Mouse (Mus musculus): ENCODE data around the gene Zfp13. TPM values are rescaled to one million over a fixed set of nuclear protein-coding genes. Genes with fewer than 3 reads are reported as not detected.

The Zfp13 gene
- total RNA-seq (2023; ENCODE audit: inconsistent age), result 0.24 TPM in 1 of 4 replicates, not detected in the others

GRCm38 (mm10) chr17:23598582-23599552, at the start of gene Zfp13:
Zfp13 (minus strand) TSS chr17:23599487.

GRCm38 (mm10) chr17:23644613-23645495, 45.6 kb upstream of the Zfp13 start, which contains the start of gene Mmp25:
Mmp25 (minus strand) TSS chr17:23645277.

GRCm38 (mm10) chr17:23600641-23601622, 1.6 kb upstream of the Zfp13 start, which contains the start of gene Zscan10:
Zscan10 (plus strand) TSS chr17:23600856.

GRCm38 (mm10) chr17:23563595-23564367, 35.5 kb downstream of the Zfp13 start, which contains the start of gene Zfp213:
Zfp213 (minus strand) TSS chr17:23564238.

Other genes starting within 250 kb of the Zfp13 start
- not detected in 4 replicates for gene Vmn2r116, start 214.9 kb downstream of the Zfp13 start, total RNA-seq (2023; ENCODE audit: inconsistent age)
- not detected in 4 replicates for gene Vmn2r117, start 119.8 kb downstream of the Zfp13 start, total RNA-seq (2023; ENCODE audit: inconsistent age)
- gene Zfp213, start 35.2 kb downstream of the Zfp13 start, total RNA-seq (2023; ENCODE audit: inconsistent age), result 7.7 to 10.6 TPM (median 9.1 TPM) in 4 replicates
- gene Zscan10, start 1.4 kb upstream of the Zfp13 start, total RNA-seq (2023; ENCODE audit: inconsistent age), result not detected in 4 replicates
- not detected in 4 replicates for gene Mmp25, start 45.8 kb upstream of the Zfp13 start, total RNA-seq (2023; ENCODE audit: inconsistent age)
- gene Bicdl2, start 61.0 kb upstream of the Zfp13 start, total RNA-seq (2023; ENCODE audit: inconsistent age), result not detected in 4 replicates
- gene Hcfc1r1, start 74.1 kb upstream of the Zfp13 start, total RNA-seq (2023; ENCODE audit: inconsistent age), result 36.1 to 48.9 TPM (median 40.8 TPM) in 4 replicates
- 23.9 to 33.5 TPM (median 27.0 TPM) in 4 replicates for gene Thoc6, start 74.4 kb upstream of the Zfp13 start, total RNA-seq (2023; ENCODE audit: inconsistent age)
- 8.7 to 13.8 TPM (median 11.7 TPM) in 4 replicates for gene Tnfrsf12a, start 78.0 kb upstream of the Zfp13 start, total RNA-seq (2023; ENCODE audit: inconsistent age)
- gene Cldn6, start 79.8 kb upstream of the Zfp13 start, total RNA-seq (2023; ENCODE audit: inconsistent age), result not detected in 4 replicates
- gene Cldn9, start 84.5 kb upstream of the Zfp13 start, total RNA-seq (2023; ENCODE audit: inconsistent age), result not detected in 4 replicates
- gene 1520401A03Rik, start 123.3 kb upstream of the Zfp13 start, total RNA-seq (2023; ENCODE audit: inconsistent age), result not detected in 4 replicates
- 32.8 to 35.4 TPM (median 33.4 TPM) in 4 replicates for gene Pkmyt1, start 126.8 kb upstream of the Zfp13 start, total RNA-seq (2023; ENCODE audit: inconsistent age)
- 0.27 to 0.67 TPM (median 0.48 TPM) in 4 replicates for gene Paqr4, start 141.4 kb upstream of the Zfp13 start, total RNA-seq (2023; ENCODE audit: inconsistent age)
- gene Kremen2, start 146.3 kb upstream of the Zfp13 start, total RNA-seq (2023; ENCODE audit: inconsistent age), result not detected in 4 replicates
- gene Flywch1, start 172.1 kb upstream of the Zfp13 start, total RNA-seq (2023; ENCODE audit: inconsistent age), result 24.2 to 32.5 TPM (median 29.5 TPM) in 4 replicates
- 0.81 TPM in 1 of 4 replicates, not detected in the others for gene Flywch2, start 186.6 kb upstream of the Zfp13 start, total RNA-seq (2023; ENCODE audit: inconsistent age)
- 1,187 to 1,326 TPM (median 1,293 TPM) in 4 replicates for gene Srrm2, start 191.0 kb upstream of the Zfp13 start, total RNA-seq (2023; ENCODE audit: inconsistent age)
- 159 to 201 TPM (median 175 TPM) in 4 replicates for gene Elob, start 229.6 kb upstream of the Zfp13 start, total RNA-seq (2023; ENCODE audit: inconsistent age)
- not detected in 4 replicates for gene Prss33, start 236.6 kb upstream of the Zfp13 start, total RNA-seq (2023; ENCODE audit: inconsistent age)
- gene Prss32, start 244.4 kb upstream of the Zfp13 start, total RNA-seq (2023; ENCODE audit: inconsistent age), result not detected in 4 replicates
- gene Prss41, start 244.7 kb upstream of the Zfp13 start, total RNA-seq (2023; ENCODE audit: inconsistent age), result 0.69 TPM in 1 of 4 replicates, not detected in the others

All from B cell, adult (primary cell).